Mouse (Mus musculus): Measurements from ENCODE around the gene Zfp174. TPM values are rescaled to one million over a fixed set of nuclear protein-coding genes. Genes with fewer than 3 reads are reported as not detected.

The Zfp174 gene
- polyA plus RNA-seq, 1 experiment: 1.1 TPM

- no peak overlapping the region for H3K4me3 ChIP-seq (ENCODE audit: insufficient read depth, low read depth, low read length)
- H3K4me1 ChIP-seq (ENCODE audit: control insufficient read depth, insufficient read depth, insufficient read length, low read length): no peaks in the 10 kb centered on the region
- H3K27ac ChIP-seq (replicated peaks; ENCODE audit: low read depth, low read length): no peak overlapping the region
Observed at GRCm38 (mm10) chr16:3854437-3855182, 7.5 kb downstream of the Zfp174 start.

GRCm38 (mm10) chr16:3855776-3856175, 8.7 kb downstream of the Zfp174 start:
- Histone ChIP-seq H3K4me1 (ENCODE audit: control insufficient read depth, insufficient read depth, insufficient read length, low read length) (no peaks in the 10 kb centered on the region), H3K4me3 (ENCODE audit: insufficient read depth, low read depth, low read length) (no peak overlapping the region), H3K27ac (replicated peaks; ENCODE audit: low read depth, low read length) (no peak overlapping the region)

GRCm38 (mm10) chr16:3859254-3859653, 12.2 kb downstream of the Zfp174 start:
- H3K27ac ChIP-seq (replicated peaks; ENCODE audit: low read depth, low read length): no peak overlapping the region
- no peak overlapping the region for H3K4me3 ChIP-seq (ENCODE audit: insufficient read depth, low read depth, low read length)
- H3K4me1 ChIP-seq (ENCODE audit: control insufficient read depth, insufficient read depth, insufficient read length, low read length): no peaks in the 10 kb centered on the region

- Histone ChIP-seq H3K4me3 (ENCODE audit: insufficient read depth, low read depth, low read length) (peak overlapping the region; percentile 59), H3K27ac (replicated peaks; ENCODE audit: low read depth, low read length) (peak overlapping the region; percentile 22; the same call in 1 of the 2 replicates), H3K4me1 (ENCODE audit: control insufficient read depth, insufficient read depth, insufficient read length, low read length) (no peaks in the 10 kb centered on the region)
Observed at GRCm38 (mm10) chr16:3871815-3872214, 24.7 kb downstream of the Zfp174 start.

GRCm38 (mm10) chr16:3872216-3873047, 25.4 kb downstream of the Zfp174 start, which contains the start of gene Naa60:
Gene Naa60, plus strand, starts transcription at chr16:3872375.
- peak within 1 kb of the TSS; percentile 22 for H3K27ac ChIP-seq (replicated peaks; ENCODE audit: low read depth, low read length)
- no peaks in the 10 kb centered on the region for H3K4me1 ChIP-seq (ENCODE audit: control insufficient read depth, insufficient read depth, insufficient read length, low read length)
- H3K4me3 ChIP-seq (ENCODE audit: insufficient read depth, low read depth, low read length): peak within 1 kb of the TSS; percentile 59

GRCm38 (mm10) chr16:3876346-3876745, 29.3 kb downstream of the Zfp174 start:
- no peak overlapping the region for H3K4me3 ChIP-seq (ENCODE audit: insufficient read depth, low read depth, low read length)
- H3K4me1 ChIP-seq (ENCODE audit: control insufficient read depth, insufficient read depth, insufficient read length, low read length): no peaks in the 10 kb centered on the region; the same call in 1 of the 2 replicates
- no peak overlapping the region for H3K27ac ChIP-seq (replicated peaks; ENCODE audit: low read depth, low read length)

GRCm38 (mm10) chr16:3884201-3885064, 37.4 kb downstream of the Zfp174 start, which contains the start of the genes Zfp597 and Gm20695:
Gene Zfp597, minus strand, starts transcription at chr16:3884561.
Gene Gm20695, plus strand, starts transcription at chr16:3884648.
- H3K4me3 ChIP-seq (ENCODE audit: insufficient read depth, low read depth, low read length): peak within 1 kb of the TSS; percentile 94
- H3K27ac ChIP-seq (replicated peaks; ENCODE audit: low read depth, low read length): peak within 1 kb of the TSS; percentile 83
- H3K4me1 ChIP-seq (ENCODE audit: control insufficient read depth, insufficient read depth, insufficient read length, low read length): peaks cover 3% of the 10 kb centered on the region; the same call in 1 of the 2 replicates

GRCm38 (mm10) chr16:3885065-3885670, 38.1 kb downstream of the Zfp174 start:
- Histone ChIP-seq H3K4me3 (ENCODE audit: insufficient read depth, low read depth, low read length) (peak overlapping the region; percentile 94), H3K27ac (replicated peaks; ENCODE audit: low read depth, low read length) (peak overlapping the region; percentile 83)

GRCm38 (mm10) chr16:3891621-3892295, 44.7 kb downstream of the Zfp174 start:
- Histone ChIP-seq H3K27ac (replicated peaks; ENCODE audit: low read depth, low read length) (no peak overlapping the region), H3K4me1 (ENCODE audit: control insufficient read depth, insufficient read depth, insufficient read length, low read length) (peaks cover 11% of the 10 kb centered on the region), H3K4me3 (ENCODE audit: insufficient read depth, low read depth, low read length) (no peak overlapping the region)

More at GRCm38 (mm10) chr16:3885065-3885670, 38.1 kb downstream of the Zfp174 start:
- H3K4me1 ChIP-seq (ENCODE audit: control insufficient read depth, insufficient read depth, insufficient read length, low read length): peaks cover 3% of the 10 kb centered on the region; the same call in 1 of the 2 replicates

GRCm38 (mm10) chr16:3893739-3894138, 46.7 kb downstream of the Zfp174 start:
- no peak overlapping the region for H3K4me3 ChIP-seq (ENCODE audit: insufficient read depth, low read depth, low read length)
- H3K27ac ChIP-seq (replicated peaks; ENCODE audit: low read depth, low read length): peak overlapping the region; percentile 49; the same call in 1 of the 2 replicates
- H3K4me1 ChIP-seq (ENCODE audit: control insufficient read depth, insufficient read depth, insufficient read length, low read length): peaks cover 11% of the 10 kb centered on the region

GRCm38 (mm10) chr16:3895173-3895792, 48.2 kb downstream of the Zfp174 start:
- Histone ChIP-seq H3K4me3 (ENCODE audit: insufficient read depth, low read depth, low read length) (peak overlapping the region; percentile 17; the same call in 1 of the 2 replicates), H3K4me1 (ENCODE audit: control insufficient read depth, insufficient read depth, insufficient read length, low read length) (peaks cover 11% of the 10 kb centered on the region), H3K27ac (replicated peaks; ENCODE audit: low read depth, low read length) (peak overlapping the region; percentile 73)

GRCm38 (mm10) chr16:3896046-3896445, 49.0 kb downstream of the Zfp174 start:
- H3K27ac ChIP-seq (replicated peaks; ENCODE audit: low read depth, low read length): no peak overlapping the region
- no peak overlapping the region for H3K4me3 ChIP-seq (ENCODE audit: insufficient read depth, low read depth, low read length)
- peaks cover 11% of the 10 kb centered on the region for H3K4me1 ChIP-seq (ENCODE audit: control insufficient read depth, insufficient read depth, insufficient read length, low read length)

- Histone ChIP-seq H3K4me3 (ENCODE audit: insufficient read depth, low read depth, low read length) (no peak overlapping the region), H3K27ac (replicated peaks; ENCODE audit: low read depth, low read length) (no peak overlapping the region), H3K4me1 (ENCODE audit: control insufficient read depth, insufficient read depth, insufficient read length, low read length) (peaks cover 11% of the 10 kb centered on the region)
Observed at GRCm38 (mm10) chr16:3896553-3896952, 49.5 kb downstream of the Zfp174 start.

All from brown adipose tissue, adult 24 weeks (tissue).